Mouse (Mus musculus): ENCODE results near the gene Iqcf4. TPM values are rescaled to one million over a fixed set of nuclear protein-coding genes. Genes with fewer than 3 reads are reported as not detected.

Gene Iqcf4
- polyA plus RNA-seq, 1 experiment from 2014 or later, result not detected

Other genes starting within 250 kb of the Iqcf4 start
- 15.7 and 16.1 TPM in 2 replicates for gene Dusp7, start 202.4 kb downstream of the Iqcf4 start, polyA plus RNA-seq (2015; fragmentation: Nextera tagmentation; extraction: Ambion mirVana)
- 553 and 554 TPM in 2 replicates for gene Rpl29, start 141.5 kb downstream of the Iqcf4 start, polyA plus RNA-seq (2015; fragmentation: Nextera tagmentation; extraction: Ambion mirVana)
- 20.7 TPM in 2 replicates for gene Acy1, start 132.7 kb downstream of the Iqcf4 start, polyA plus RNA-seq (2015; fragmentation: Nextera tagmentation; extraction: Ambion mirVana)
- 8.9 and 11.0 TPM in 2 replicates for gene Abhd14b, start 123.5 kb downstream of the Iqcf4 start, polyA plus RNA-seq (2015; fragmentation: Nextera tagmentation; extraction: Ambion mirVana)
- gene Abhd14a, start 123.3 kb downstream of the Iqcf4 start, polyA plus RNA-seq (2015; fragmentation: Nextera tagmentation; extraction: Ambion mirVana), result 71.2 and 71.3 TPM in 2 replicates
- gene Pcbp4, start 117.7 kb downstream of the Iqcf4 start, polyA plus RNA-seq (2015; fragmentation: Nextera tagmentation; extraction: Ambion mirVana), result 295 and 310 TPM in 2 replicates
- 1.2 and 1.4 TPM in 2 replicates for gene Gpr62, start 105.1 kb downstream of the Iqcf4 start, polyA plus RNA-seq (2015; fragmentation: Nextera tagmentation; extraction: Ambion mirVana)
- 51.2 and 52.3 TPM in 2 replicates for gene Rrp9, start 95.0 kb downstream of the Iqcf4 start, polyA plus RNA-seq (2015; fragmentation: Nextera tagmentation; extraction: Ambion mirVana)
- gene Parp3, start 94.0 kb downstream of the Iqcf4 start, polyA plus RNA-seq (2015; fragmentation: Nextera tagmentation; extraction: Ambion mirVana), result 1.4 and 1.5 TPM in 2 replicates
- gene Iqcf1, start 71.0 kb downstream of the Iqcf4 start, polyA plus RNA-seq (2015; fragmentation: Nextera tagmentation; extraction: Ambion mirVana), result not detected in 2 replicates
- not detected in 2 replicates for gene Iqcf5, start 56.4 kb downstream of the Iqcf4 start, polyA plus RNA-seq (2015; fragmentation: Nextera tagmentation; extraction: Ambion mirVana)
- gene Iqcf3, start 9.4 kb downstream of the Iqcf4 start, polyA plus RNA-seq (2015; fragmentation: Nextera tagmentation; extraction: Ambion mirVana), result not detected in 2 replicates
- gene Iqcf6, start 55.6 kb upstream of the Iqcf4 start, polyA plus RNA-seq (2015; fragmentation: Nextera tagmentation; extraction: Ambion mirVana), result not detected in 2 replicates
- 17.8 and 19.3 TPM in 2 replicates for gene Grm2, start 85.1 kb upstream of the Iqcf4 start, polyA plus RNA-seq (2015; fragmentation: Nextera tagmentation; extraction: Ambion mirVana)
- gene Tex264, start 114.9 kb upstream of the Iqcf4 start, polyA plus RNA-seq (2015; fragmentation: Nextera tagmentation; extraction: Ambion mirVana), result 63.2 and 67.7 TPM in 2 replicates
- gene Rad54l2, start 218.2 kb upstream of the Iqcf4 start, polyA plus RNA-seq (2015; fragmentation: Nextera tagmentation; extraction: Ambion mirVana), result 8.1 and 9.0 TPM in 2 replicates